Mouse (Mus musculus): Measurements from ENCODE around the gene Nucb2. TPM values are rescaled to one million over a fixed set of nuclear protein-coding genes. Genes with fewer than 3 reads are reported as not detected.

The Nucb2 gene
- polyA plus RNA-seq, 1 experiment: 9.1 TPM

Other genes with a start within 250 kb of the Nucb2 start
- gene Plekha7, start 196.0 kb upstream of the Nucb2 start, polyA plus RNA-seq (2012; ENCODE audit: insufficient read depth, insufficient read length, missing spikeins): 0.59 and 1.6 TPM in 2 replicates
- 202 and 266 TPM in 2 replicates for gene Rps13, start 170.2 kb upstream of the Nucb2 start, polyA plus RNA-seq (2012; ENCODE audit: insufficient read depth, insufficient read length, missing spikeins)
- 16.4 and 17.4 TPM in 2 replicates for gene Pik3c2a, start 60.9 kb upstream of the Nucb2 start, polyA plus RNA-seq (2012; ENCODE audit: insufficient read depth, insufficient read length, missing spikeins)